Mouse (Mus musculus) limb, embryonic 10.5 days (tissue): ENCODE measurements at regions not wholly inside any gene's neighbourhood (a gene's known extent, or its start where the extent isn't known, plus 50 kb on each side); places are given as distances from the start of the nearest gene placed in this dataset.

Experiments used
- DNase-seq: peaks from one replicate; pipeline ENCODE4 v3.0.0-alpha.2; 2017; ENCODE audit warnings: low spot score
- H3K27ac ChIP-seq: fragments of 300-500 bp; sonication (generic); 2 replicates; pipeline ENCODE4 v1.5.1; 2016; ENCODE audit warnings: mild to moderate bottlenecking
- H3K27me3 ChIP-seq: fragments of 300-500 bp; sonication (generic); 2 replicates; pipeline ENCODE4 v1.6.1; 2016; ENCODE audit warnings: low read depth, mild to moderate bottlenecking; ENCODE audit not compliant: poor library complexity, severe bottlenecking
- H3K36me3 ChIP-seq: fragments of 300-500 bp; sonication (generic); 2 replicates; pipeline ENCODE4 v1.6.1; 2016; ENCODE audit warnings: mild to moderate bottlenecking, moderate library complexity
- H3K4me1 ChIP-seq: fragments of 300-500 bp; sonication (generic); 2 replicates; pipeline ENCODE4 v1.6.1; 2016
- H3K4me3 ChIP-seq: fragments of 300-500 bp; sonication (generic); 2 replicates; pipeline ENCODE4 v1.5.1; 2016; ENCODE audit warnings: mild to moderate bottlenecking, moderate library complexity
- H3K9me3 ChIP-seq: fragments of 300-500 bp; sonication (generic); replicated peaks from 2 replicates; pipeline ENCODE4 v1.6.1; 2016; ENCODE audit warnings: mild to moderate bottlenecking
- WGBS: fragments of 180-500 bp; shearing (Covaris S2); methylation state at CpG from one replicate; pipeline ENCODE4 v1.1.7; 2016; 5-methylcytosine and 5-hydroxymethylcytosine counted together

DNA sequence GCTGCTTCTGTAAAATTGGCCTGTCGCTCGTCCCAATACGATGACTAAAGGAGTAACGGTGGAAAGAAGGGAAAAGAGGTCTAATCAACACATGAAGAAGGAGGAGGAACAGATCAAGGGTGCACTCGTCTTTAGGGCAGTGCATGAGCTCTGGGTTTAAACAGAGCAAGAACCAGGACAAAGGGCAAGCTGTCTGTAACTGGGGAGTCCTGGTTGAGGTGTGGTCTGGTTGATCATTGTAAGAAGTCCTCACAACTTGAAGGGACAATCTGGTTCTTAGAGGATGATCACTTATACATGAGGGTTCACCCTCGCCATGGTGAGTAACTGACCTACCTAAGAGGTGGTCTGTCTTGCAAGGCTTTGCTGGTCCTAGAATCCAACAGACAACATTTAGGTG lies 105.2 kb upstream of the Gls start:
- H3K4me1 ChIP-seq: no peaks in the 10 kb centered on the region
- no peak overlapping the region for H3K27ac ChIP-seq
- DNase-seq: no peak
- no peak overlapping the region for H3K4me3 ChIP-seq
- H3K9me3 ChIP-seq: no peaks in the 10 kb centered on the region
- no peaks in the 10 kb centered on the region for H3K27me3 ChIP-seq
- WGBS: 87% methylated on average over 6 of the region's 6 CpGs
- no peaks in the 10 kb centered on the region for H3K36me3 ChIP-seq

DNA sequence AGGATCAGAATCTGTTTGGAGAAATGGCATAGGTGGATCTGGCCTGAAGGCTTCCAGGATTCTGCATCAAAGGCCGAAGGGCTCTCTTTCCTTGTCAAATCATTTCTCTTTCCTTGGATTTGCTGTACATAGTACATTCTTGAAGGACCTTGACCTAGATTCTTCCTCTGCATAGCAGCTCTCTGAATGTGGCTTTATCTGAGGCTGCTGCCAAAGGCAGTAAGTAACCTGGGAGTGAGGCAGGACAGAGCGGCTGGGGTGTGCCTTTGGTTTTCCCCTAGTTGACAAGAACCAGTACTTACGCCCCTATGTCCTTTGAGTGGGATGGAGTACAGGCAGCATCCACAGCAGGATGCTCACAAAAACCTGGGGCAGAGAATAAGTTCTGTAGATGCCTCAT lies 103.7 kb upstream of the Gls start:
- no peak for DNase-seq
- H3K27me3 ChIP-seq: no peaks in the 10 kb centered on the region
- H3K4me3 ChIP-seq: no peak overlapping the region
- H3K9me3 ChIP-seq: no peaks in the 10 kb centered on the region
- H3K27ac ChIP-seq: no peak overlapping the region
- 87% methylated on average over 3 of the region's 3 CpGs for WGBS
- no peaks in the 10 kb centered on the region for H3K4me1 ChIP-seq
- H3K36me3 ChIP-seq: no peaks in the 10 kb centered on the region

DNA sequence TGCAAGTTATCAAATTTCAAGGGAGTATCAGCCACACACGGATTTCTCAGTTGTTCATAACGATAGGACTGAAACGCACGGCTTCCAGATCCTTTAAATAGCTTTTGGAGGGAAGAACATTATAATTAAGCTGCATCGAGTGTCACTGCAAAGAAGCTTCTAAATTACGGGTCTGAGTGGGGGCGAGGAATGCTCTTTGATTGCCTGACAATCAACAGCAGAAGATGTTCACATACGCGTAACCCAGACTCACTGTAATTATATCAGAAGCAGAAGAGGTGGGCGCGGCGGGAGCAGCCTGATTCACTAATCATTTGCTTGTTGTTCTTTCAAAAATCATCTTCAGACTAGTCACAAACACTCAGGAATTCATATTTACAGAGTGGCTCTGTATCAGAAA lies 99.0 kb upstream of the Gls start:
- H3K4me3 ChIP-seq: no peak overlapping the region
- H3K4me1 ChIP-seq: no peaks in the 10 kb centered on the region
- no peak overlapping the region for H3K27ac ChIP-seq
- H3K9me3 ChIP-seq: no peaks in the 10 kb centered on the region
- WGBS: 79% methylated on average over 12 of the region's 12 CpGs
- H3K36me3 ChIP-seq: no peaks in the 10 kb centered on the region
- DNase-seq: no peak
- H3K27me3 ChIP-seq: no peaks in the 10 kb centered on the region

- no peak overlapping the region for H3K4me3 ChIP-seq
- no peaks in the 10 kb centered on the region for H3K9me3 ChIP-seq
- no peak for DNase-seq
- no peak overlapping the region for H3K27ac ChIP-seq
- 54% methylated on average over 4 of the region's 4 CpGs for WGBS
- H3K4me1 ChIP-seq: no peaks in the 10 kb centered on the region
- no peaks in the 10 kb centered on the region for H3K27me3 ChIP-seq
- no peaks in the 10 kb centered on the region for H3K36me3 ChIP-seq
Observed at GRCm38 (mm10) chr1:52331442-52331841, 98.4 kb upstream of the Gls start.

- Histone ChIP-seq H3K4me3 (no peak overlapping the region), H3K4me1 (no peaks in the 10 kb centered on the region), H3K27me3 (no peaks in the 10 kb centered on the region), H3K9me3 (no peaks in the 10 kb centered on the region), H3K36me3 (no peaks in the 10 kb centered on the region), H3K27ac (no peak overlapping the region)
- DNase-seq: no peak
- 84% methylated on average over 6 of the region's 6 CpGs for WGBS
Observed at GRCm38 (mm10) chr1:52330496-52330895, 97.5 kb upstream of the Gls start.

DNA sequence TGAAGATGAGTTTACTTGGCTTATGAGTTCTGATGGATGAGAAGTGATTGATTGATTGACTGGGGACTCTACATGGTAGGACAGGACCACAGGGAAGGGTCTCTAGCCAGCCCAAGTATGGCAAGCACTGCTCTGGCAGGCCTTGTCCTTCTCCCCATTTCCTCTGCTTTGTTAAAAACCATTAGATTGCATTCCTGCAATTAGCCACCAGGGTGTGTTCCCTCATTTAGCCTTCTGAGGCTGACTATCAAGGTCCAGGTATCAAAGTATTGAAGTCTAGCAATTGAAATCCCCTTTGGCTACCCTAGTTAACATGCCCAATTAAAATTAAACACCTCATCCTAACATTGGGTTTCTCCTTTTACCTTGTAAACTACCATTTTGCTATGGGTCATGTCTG lies 95.5 kb upstream of the Gls start:
- Histone ChIP-seq H3K4me3 (no peak overlapping the region), H3K27ac (no peak overlapping the region), H3K4me1 (no peaks in the 10 kb centered on the region), H3K36me3 (no peaks in the 10 kb centered on the region), H3K27me3 (no peaks in the 10 kb centered on the region), H3K9me3 (no peaks in the 10 kb centered on the region)
- no peak for DNase-seq

DNA sequence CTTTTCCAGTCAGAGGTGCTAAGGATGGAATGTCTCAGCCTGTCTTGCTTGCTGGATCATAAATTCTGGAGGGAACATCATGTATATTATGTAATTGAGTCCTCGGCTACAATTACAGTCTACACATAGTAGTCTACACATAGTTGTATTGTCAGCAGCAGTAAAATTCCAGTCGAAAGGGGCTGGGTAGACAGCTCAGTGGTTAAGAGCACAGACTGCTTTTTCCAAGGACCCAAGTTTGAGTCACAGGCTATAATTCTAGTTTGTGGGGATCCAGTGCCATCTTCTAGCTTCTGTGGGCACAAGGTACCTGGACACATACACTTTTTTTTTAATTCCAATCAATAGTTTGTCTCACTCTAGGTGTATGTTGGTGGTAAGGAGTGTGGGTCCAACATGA lies 91.3 kb upstream of the Gls start:
- DNase-seq: no peak
- Histone ChIP-seq H3K36me3 (no peaks in the 10 kb centered on the region), H3K4me1 (no peaks in the 10 kb centered on the region), H3K27me3 (no peaks in the 10 kb centered on the region), H3K9me3 (no peaks in the 10 kb centered on the region), H3K27ac (no peak overlapping the region), H3K4me3 (no peak overlapping the region)
- 89% methylated on average over 2 of the region's 2 CpGs for WGBS

- Histone ChIP-seq H3K4me3 (no peak overlapping the region), H3K36me3 (no peaks in the 10 kb centered on the region), H3K4me1 (peaks cover 12% of the 10 kb centered on the region), H3K27me3 (peaks cover 8% of the 10 kb centered on the region), H3K27ac (no peak overlapping the region), H3K9me3 (no peaks in the 10 kb centered on the region)
- no peak for DNase-seq
- 80% methylated on average over 3 of the region's 3 CpGs for WGBS
Observed at GRCm38 (mm10) chr1:52312076-52312633, 79.1 kb upstream of the Gls start.

DNA sequence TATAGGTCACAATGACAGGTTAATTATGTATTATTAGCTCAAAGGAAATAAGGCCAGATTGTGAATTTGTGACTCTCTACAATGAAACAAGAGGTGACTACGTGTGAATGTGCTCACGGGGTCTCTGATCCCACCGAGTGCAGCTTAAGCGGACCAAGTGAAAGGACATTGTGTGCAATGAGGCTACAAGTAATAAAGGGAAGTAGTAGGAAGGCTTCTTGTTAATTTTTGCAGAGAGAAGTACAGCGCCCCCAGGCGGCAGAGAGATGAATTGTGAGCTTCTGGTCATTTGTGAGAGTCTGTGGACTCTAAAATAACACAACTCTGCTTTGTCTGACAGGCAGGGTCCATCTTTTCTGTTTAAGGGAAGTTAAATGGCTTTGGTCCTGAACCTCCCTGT lies 73.9 kb upstream of the Gls start:
- Histone ChIP-seq H3K4me1 (peaks cover 15% of the 10 kb centered on the region), H3K9me3 (no peaks in the 10 kb centered on the region), H3K36me3 (no peaks in the 10 kb centered on the region), H3K27me3 (peaks cover 14% of the 10 kb centered on the region), H3K27ac (no peak overlapping the region), H3K4me3 (no peak overlapping the region)
- WGBS: 42% methylated on average over 6 of the region's 6 CpGs
- peak; percentile 76 for DNase-seq

- 86% methylated on average over 18 of the region's 18 CpGs for WGBS
- DNase-seq: no peak
- Histone ChIP-seq H3K4me3 (no peak overlapping the region), H3K27ac (peak overlapping the region; percentile 4; the same call in 1 of the 2 replicates), H3K9me3 (no peaks in the 10 kb centered on the region), H3K4me1 (peaks cover 15% of the 10 kb centered on the region), H3K27me3 (peaks cover 14% of the 10 kb centered on the region), H3K36me3 (no peaks in the 10 kb centered on the region)
Observed at GRCm38 (mm10) chr1:52305679-52306632, 72.9 kb upstream of the Gls start.

DNA sequence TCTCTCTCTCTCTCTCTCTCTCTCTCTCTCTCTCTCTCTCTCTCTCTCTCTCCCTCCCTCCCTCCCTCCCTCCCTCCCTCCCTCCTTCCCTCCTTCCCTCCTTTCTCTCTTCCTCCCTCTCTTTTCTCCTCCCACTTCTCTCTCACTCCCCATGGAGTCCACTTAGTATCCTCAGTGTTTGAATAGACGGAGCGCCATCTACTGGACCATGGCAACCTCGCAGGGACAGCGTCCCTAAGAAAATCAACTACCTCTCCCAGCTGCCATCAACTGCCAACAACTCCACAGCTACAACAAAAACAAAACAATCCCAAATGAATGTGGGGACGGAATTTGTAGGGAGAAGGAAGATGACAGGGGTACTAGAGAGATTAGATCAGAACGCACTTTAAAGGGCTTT lies 69.5 kb upstream of the Gls start:
- peak; percentile 68 for DNase-seq
- Histone ChIP-seq H3K27me3 (0 out of 2 replicates have a peak, but pooled peaks cover 6% of the 10 kb centered on the region), H3K36me3 (no peaks in the 10 kb centered on the region), H3K4me3 (no peak overlapping the region), H3K4me1 (peaks cover 8% of the 10 kb centered on the region), H3K9me3 (no peaks in the 10 kb centered on the region), H3K27ac (no peak overlapping the region)
- 7% methylated on average over 6 of the region's 6 CpGs for WGBS

- 66% methylated on average over 2 of the region's 2 CpGs for WGBS
- Histone ChIP-seq H3K27ac (no peak overlapping the region), H3K4me3 (no peak overlapping the region), H3K9me3 (no peaks in the 10 kb centered on the region), H3K4me1 (no peaks in the 10 kb centered on the region; the same call in 1 of the 2 replicates), H3K27me3 (0 out of 2 replicates have a peak, but pooled peaks cover 6% of the 10 kb centered on the region), H3K36me3 (no peaks in the 10 kb centered on the region)
- DNase-seq: no peak
Observed at GRCm38 (mm10) chr1:52301266-52301665, 68.2 kb upstream of the Gls start.

GRCm38 (mm10) chr1:52299559-52299958 lies 66.5 kb upstream of the Gls start:
- H3K4me1 ChIP-seq: peaks cover 3% of the 10 kb centered on the region
- H3K27me3 ChIP-seq: 0 out of 2 replicates have a peak, but pooled peaks cover 6% of the 10 kb centered on the region
- H3K27ac ChIP-seq: no peak overlapping the region
- no peak overlapping the region for H3K4me3 ChIP-seq
- no peaks in the 10 kb centered on the region for H3K36me3 ChIP-seq
- no peaks in the 10 kb centered on the region for H3K9me3 ChIP-seq
- 79% methylated on average over 7 of the region's 7 CpGs for WGBS
- no peak for DNase-seq
